Mouse (Mus musculus) spleen, postnatal 4 days (tissue): Measurements from ENCODE around the gene Tmem108.

ENCODE experiments used
- DNase-seq, 2 experiments: peaks; one replicate each; pipeline ENCODE4 v3.0.0; 2022; ENCODE audit warnings: low spot score in 2 of 2

Gene Tmem108

GRCm38 (mm10) chr9:103636847-103637246, 124.8 kb downstream of the Tmem108 start:
- no peak for DNase-seq

- no peak for DNase-seq
These were observed 132.7 kb downstream of the Tmem108 start for GRCm38 (mm10) chr9:103628861-103629469.

- DNase-seq: no peak
These were observed 134.2 kb downstream of the Tmem108 start for GRCm38 (mm10) chr9:103627404-103627900.

- no peak for DNase-seq
These were observed 135.5 kb downstream of the Tmem108 start for GRCm38 (mm10) chr9:103626156-103626555.

GRCm38 (mm10) chr9:103624649-103625048, 137.0 kb downstream of the Tmem108 start:
- peak; percentile 48 to 74 for DNase-seq

- no peak for DNase-seq
These were observed 137.9 kb downstream of the Tmem108 start for GRCm38 (mm10) chr9:103623560-103624316.

- DNase-seq: no peak
These were observed 138.6 kb downstream of the Tmem108 start for GRCm38 (mm10) chr9:103622988-103623387.

- DNase-seq: no peak
These were observed 139.8 kb downstream of the Tmem108 start for GRCm38 (mm10) chr9:103621870-103622269.

- no peak for DNase-seq
These were observed 141.0 kb downstream of the Tmem108 start for GRCm38 (mm10) chr9:103620517-103621212.

- DNase-seq: no peak
These were observed 147.4 kb downstream of the Tmem108 start for GRCm38 (mm10) chr9:103614260-103614659.

- no peak for DNase-seq
These were observed 153.2 kb downstream of the Tmem108 start for GRCm38 (mm10) chr9:103608161-103609058.

- no peak for DNase-seq
These were observed 155.6 kb downstream of the Tmem108 start for GRCm38 (mm10) chr9:103606056-103606455.

- no peak for DNase-seq
These were observed 157.8 kb downstream of the Tmem108 start for GRCm38 (mm10) chr9:103603792-103604191.

- no peak for DNase-seq
These were observed 159.8 kb downstream of the Tmem108 start for GRCm38 (mm10) chr9:103601878-103602277.

- DNase-seq: no peak
These were observed 160.8 kb downstream of the Tmem108 start for GRCm38 (mm10) chr9:103600834-103601233.

GRCm38 (mm10) chr9:103599908-103600307, 161.7 kb downstream of the Tmem108 start:
- DNase-seq: no peak

- no peak for DNase-seq
These were observed 163.8 kb downstream of the Tmem108 start for GRCm38 (mm10) chr9:103597861-103598260.

GRCm38 (mm10) chr9:103595190-103595837, 166.3 kb downstream of the Tmem108 start:
- no peak for DNase-seq

- DNase-seq: no peak
These were observed 167.0 kb downstream of the Tmem108 start for GRCm38 (mm10) chr9:103594423-103595189.

- no peak for DNase-seq
These were observed 168.6 kb downstream of the Tmem108 start for GRCm38 (mm10) chr9:103593079-103593478.
